Mouse (Mus musculus): ENCODE measurements around the gene Vkorc1. TPM values are rescaled to one million over a fixed set of nuclear protein-coding genes. Genes with fewer than 3 reads are reported as not detected.
A peak's percentile ranks its signal among the peaks of the same experiment; 100 is the strongest.
"Not testable (repeated sequence)": the region's sequence is repeated elsewhere in the genome, so short reads cannot be mapped to it uniquely, and the experiment has no call there.

Gene Vkorc1
- total RNA-seq (2021), result 10 to 100 TPM; 21.6 to 30.4 TPM

DNA sequence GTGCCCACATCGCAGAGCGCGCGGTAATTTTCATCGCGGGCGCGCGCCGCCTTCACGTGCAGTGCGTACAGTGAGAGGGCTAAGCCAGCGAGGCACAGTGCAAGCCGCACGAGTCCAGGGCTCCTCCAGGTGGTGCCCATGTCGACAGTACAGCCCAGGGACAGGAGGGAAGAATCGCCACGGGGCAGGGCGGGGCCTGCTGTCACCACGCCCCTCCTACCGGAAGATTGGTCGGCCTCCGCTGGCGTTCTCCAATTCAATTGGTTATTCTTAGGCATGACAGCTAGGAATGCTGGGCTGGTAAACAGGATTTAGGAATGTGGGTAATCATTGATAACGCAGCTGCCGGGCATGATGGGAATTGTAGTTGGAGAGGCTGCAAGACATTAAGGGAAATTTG is at the start of gene Vkorc1, which contains the start of gene Gm21974:
Vkorc1 (minus strand) TSS at position 176 of the 400 bp plus-strand sequence.
Gm21974 (minus strand) TSS at position 13 of the 400 bp plus-strand sequence.
- DNase-seq (ENCODE audit: extremely low spot score in 1 of 2, low spot score in 1 of 2), result peak; percentile 78

GRCm38 (mm10) chr7:127944614-127945013 is 49.2 kb upstream of the Vkorc1 start:
- DNase-seq (ENCODE audit: extremely low spot score in 1 of 2, low spot score in 1 of 2), result no peak

DNA sequence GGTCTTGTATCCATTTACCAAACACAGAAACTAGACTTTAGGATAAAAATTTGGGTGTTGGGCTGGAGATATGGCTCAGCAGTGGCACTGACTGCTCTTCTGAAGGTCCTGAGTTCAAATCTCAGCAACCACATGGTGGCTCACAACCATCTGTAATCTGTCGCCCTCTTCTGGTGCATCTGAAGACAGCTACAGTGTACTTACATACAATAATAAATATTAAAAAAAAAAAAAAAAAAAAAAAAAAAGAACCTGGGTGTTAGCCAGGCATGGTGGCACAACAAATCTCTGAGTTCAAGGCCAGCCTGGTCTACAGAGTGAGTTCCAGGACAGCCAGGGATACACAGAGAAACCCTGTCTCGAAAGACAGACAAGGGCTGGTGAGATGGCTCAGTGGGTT is 46.7 kb upstream of the Vkorc1 start:
- not testable (repeated sequence) for DNase-seq (ENCODE audit: extremely low spot score in 1 of 2, low spot score in 1 of 2)

DNA sequence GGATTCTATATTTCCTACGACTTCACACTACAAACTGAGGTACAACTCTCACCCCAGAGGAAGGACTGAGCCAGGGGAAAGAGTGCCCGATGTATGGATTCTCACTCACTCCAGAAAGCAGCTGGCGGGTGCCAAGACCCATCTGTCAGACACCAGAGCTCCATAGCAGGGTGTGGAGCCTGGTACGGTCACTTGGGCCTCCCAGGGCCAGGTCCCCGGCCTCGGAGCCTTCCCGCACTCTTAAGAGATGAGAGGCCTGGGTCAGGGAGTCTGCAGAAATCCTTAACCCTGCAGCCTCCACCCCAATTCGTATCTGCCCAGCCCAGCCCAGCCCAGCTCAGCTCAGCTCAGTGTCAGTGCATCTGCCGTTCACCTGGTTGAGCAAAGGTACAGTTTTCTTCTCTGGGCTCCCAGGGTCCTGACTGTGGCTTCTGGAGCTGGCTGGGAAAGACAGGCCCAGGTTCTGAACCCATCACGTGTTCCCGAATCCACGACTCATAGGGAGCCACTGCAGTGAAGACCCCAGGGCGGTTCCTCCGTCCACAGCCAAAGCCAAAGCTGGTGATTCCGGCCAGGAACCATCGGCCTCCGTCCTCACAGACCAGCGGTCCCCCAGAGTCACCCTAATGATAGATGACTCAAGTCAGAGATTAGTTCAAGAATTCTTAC is 40.9 kb upstream of the Vkorc1 start:
- no peak for DNase-seq (ENCODE audit: extremely low spot score in 1 of 2, low spot score in 1 of 2)

- DNase-seq (ENCODE audit: extremely low spot score in 1 of 2, low spot score in 1 of 2), result no peak
These were observed 40.3 kb upstream of the Vkorc1 start for GRCm38 (mm10) chr7:127935748-127936159.

GRCm38 (mm10) chr7:127935028-127935722 is 39.8 kb upstream of the Vkorc1 start:
- peak; percentile 94 to 97 for DNase-seq (ENCODE audit: extremely low spot score in 1 of 2, low spot score in 1 of 2)

DNA sequence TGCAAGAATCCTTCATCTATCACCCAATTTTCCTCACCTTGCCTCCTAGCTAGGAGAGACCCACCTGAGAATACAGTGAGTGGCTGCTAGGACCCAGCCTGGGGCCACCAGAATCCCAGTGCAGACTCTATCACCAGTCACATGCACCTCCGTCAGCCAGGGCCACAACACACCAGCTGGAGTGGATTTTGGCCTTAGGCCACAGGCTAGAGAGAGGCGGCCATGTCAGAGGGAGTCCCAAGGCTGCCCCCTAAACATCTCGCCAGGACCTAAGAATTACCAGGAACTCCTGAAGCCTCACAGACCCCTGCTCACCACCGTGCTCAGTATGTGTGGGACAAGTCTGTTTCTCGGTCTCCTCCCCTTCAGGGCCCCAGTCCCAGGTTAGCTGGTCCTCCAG is 38.7 kb upstream of the Vkorc1 start:
- no peak for DNase-seq (ENCODE audit: extremely low spot score in 1 of 2, low spot score in 1 of 2)

- no peak for DNase-seq (ENCODE audit: extremely low spot score in 1 of 2, low spot score in 1 of 2)
These were observed 37.0 kb upstream of the Vkorc1 start for GRCm38 (mm10) chr7:127932273-127933031.

- DNase-seq (ENCODE audit: extremely low spot score in 1 of 2, low spot score in 1 of 2), result no peak
These were observed 36.1 kb upstream of the Vkorc1 start for GRCm38 (mm10) chr7:127931351-127932135.

- DNase-seq (ENCODE audit: extremely low spot score in 1 of 2, low spot score in 1 of 2), result no peak
These were observed 35.2 kb upstream of the Vkorc1 start for GRCm38 (mm10) chr7:127930636-127931035.

- no peak for DNase-seq (ENCODE audit: extremely low spot score in 1 of 2, low spot score in 1 of 2)
These were observed 34.5 kb upstream of the Vkorc1 start, which contains the start of gene Prss8 for GRCm38 (mm10) chr7:127929923-127930322. Gene Prss8, minus strand, starts transcription at chr7:127930104.

GRCm38 (mm10) chr7:127928596-127928995 is 33.2 kb upstream of the Vkorc1 start:
- DNase-seq (ENCODE audit: extremely low spot score in 1 of 2, low spot score in 1 of 2), result no peak

- no peak for DNase-seq (ENCODE audit: extremely low spot score in 1 of 2, low spot score in 1 of 2)
These were observed 32.3 kb upstream of the Vkorc1 start for GRCm38 (mm10) chr7:127927726-127928125.

DNA sequence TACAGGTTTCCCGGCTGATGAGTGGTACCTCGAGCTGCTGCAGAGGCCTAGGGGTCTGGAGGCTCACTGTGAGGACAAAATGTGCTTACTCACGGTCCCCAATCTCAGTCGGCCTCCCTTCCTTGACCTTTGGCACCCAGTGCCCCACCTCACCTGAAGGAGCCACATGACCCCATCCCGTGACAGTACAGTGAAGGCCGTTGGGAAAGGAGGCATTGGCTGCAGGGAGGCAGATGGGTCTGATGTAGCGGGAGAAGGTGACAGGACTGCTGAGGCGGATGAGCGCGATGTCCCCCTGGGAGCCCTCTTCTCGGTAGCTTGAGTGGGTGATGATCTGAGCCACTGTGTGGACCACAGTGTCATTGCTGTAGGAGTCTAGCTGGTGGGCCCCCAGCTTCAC is 31.4 kb upstream of the Vkorc1 start:
- no peak for DNase-seq (ENCODE audit: extremely low spot score in 1 of 2, low spot score in 1 of 2)

DNA sequence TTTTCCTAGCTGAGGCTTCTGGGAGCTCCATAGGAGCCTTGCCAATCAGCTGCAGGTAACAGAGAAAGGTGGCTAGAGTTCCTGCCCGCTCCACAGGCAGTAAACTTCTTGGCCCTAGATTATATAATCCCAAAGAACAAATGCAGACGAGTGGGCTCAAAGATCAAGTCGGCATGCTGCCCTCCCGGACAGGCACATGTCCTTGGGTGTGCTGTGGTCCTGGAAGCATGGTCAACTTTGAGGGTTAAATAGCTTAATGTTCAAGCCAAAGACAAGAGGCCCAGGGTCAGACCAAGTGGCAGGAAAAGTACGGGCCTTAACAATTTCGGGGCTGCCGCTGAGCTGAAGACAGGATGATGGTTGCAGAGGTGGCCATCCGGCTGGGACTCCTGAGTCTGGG is 30.6 kb upstream of the Vkorc1 start:
- DNase-seq (ENCODE audit: extremely low spot score in 1 of 2, low spot score in 1 of 2), result no peak

DNA sequence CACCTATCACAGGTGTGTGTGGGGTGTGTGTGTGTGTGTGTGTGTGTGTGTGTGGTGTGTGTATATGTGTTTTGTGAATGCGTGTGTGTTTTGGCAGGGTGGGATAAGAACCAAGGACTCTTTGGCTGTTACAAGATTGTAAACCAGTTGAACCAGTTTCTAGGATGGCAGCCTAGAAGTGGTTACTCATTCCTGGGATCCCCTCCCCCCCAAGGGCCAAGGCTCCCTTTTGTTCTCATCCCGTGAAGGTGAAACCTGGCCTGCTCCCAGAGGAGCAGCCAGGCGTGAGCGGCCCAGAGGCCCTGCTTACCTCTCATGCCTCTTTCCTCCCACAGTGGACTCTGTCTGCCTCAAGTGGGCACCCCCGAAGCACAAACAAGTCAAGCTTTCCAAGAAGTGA is 29.8 kb upstream of the Vkorc1 start:
- no peak for DNase-seq (ENCODE audit: extremely low spot score in 1 of 2, low spot score in 1 of 2)

GRCm38 (mm10) chr7:127923714-127924113 is 28.3 kb upstream of the Vkorc1 start:
- DNase-seq (ENCODE audit: extremely low spot score in 1 of 2, low spot score in 1 of 2), result no peak

GRCm38 (mm10) chr7:127922451-127923275 is 27.2 kb upstream of the Vkorc1 start:
- no peak for DNase-seq (ENCODE audit: extremely low spot score in 1 of 2, low spot score in 1 of 2)

- no peak for DNase-seq (ENCODE audit: extremely low spot score in 1 of 2, low spot score in 1 of 2)
These were observed 26.1 kb upstream of the Vkorc1 start for GRCm38 (mm10) chr7:127921516-127921915.
